Mouse (Mus musculus) gastrocnemius, postnatal 36 days (tissue): ENCODE measurements around the gene Mael. TPM values are rescaled to one million over a fixed set of nuclear protein-coding genes. Genes with fewer than 3 reads are reported as not detected.

ENCODE experiments used
- DNase-seq, 2 experiments: peaks; one replicate each; pipeline ENCODE4 v3.0.0; 2022
- intact Hi-C: fragments of 180-260 bp; cut with DNase I; formaldehyde crosslinking; loops from one replicate; pipeline ENCODE4 v1.15.1; 2025
- total RNA-seq, 2 experiments: library from RNA; stranded (reverse); gene quantifications; 2 replicates each; pipeline ENCODE4 v1.2.3; 2021

Mael gene
- total RNA-seq, 2 experiments from 2014 or later = not detected

DNA sequence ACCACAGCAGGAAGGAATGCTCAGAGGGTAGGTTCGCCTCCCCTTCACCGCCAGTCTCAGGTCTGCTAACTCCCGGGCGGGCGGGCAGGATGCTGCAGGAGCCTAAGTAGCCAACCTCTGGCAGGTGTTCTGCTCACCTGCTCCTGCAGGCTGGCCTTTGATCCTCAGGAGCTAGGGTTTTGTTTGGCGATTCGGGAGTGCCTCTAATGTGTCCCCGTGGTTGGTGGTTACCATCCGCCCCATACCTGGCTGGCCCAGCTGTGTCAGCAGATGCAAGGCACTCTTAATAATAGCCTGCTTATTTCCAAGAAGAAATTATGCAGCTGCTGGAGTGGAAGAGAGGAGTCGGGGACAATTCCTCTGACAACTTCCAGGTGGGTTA is 83.4 kb downstream of the Mael start:
- intact Hi-C loops = loop anchor here (2.0 to 10.0 kb wide), 5 partner anchors 52 to 372 kb away; no protein-coding TSS in a partner anchor
- no peak for DNase-seq

DNA sequence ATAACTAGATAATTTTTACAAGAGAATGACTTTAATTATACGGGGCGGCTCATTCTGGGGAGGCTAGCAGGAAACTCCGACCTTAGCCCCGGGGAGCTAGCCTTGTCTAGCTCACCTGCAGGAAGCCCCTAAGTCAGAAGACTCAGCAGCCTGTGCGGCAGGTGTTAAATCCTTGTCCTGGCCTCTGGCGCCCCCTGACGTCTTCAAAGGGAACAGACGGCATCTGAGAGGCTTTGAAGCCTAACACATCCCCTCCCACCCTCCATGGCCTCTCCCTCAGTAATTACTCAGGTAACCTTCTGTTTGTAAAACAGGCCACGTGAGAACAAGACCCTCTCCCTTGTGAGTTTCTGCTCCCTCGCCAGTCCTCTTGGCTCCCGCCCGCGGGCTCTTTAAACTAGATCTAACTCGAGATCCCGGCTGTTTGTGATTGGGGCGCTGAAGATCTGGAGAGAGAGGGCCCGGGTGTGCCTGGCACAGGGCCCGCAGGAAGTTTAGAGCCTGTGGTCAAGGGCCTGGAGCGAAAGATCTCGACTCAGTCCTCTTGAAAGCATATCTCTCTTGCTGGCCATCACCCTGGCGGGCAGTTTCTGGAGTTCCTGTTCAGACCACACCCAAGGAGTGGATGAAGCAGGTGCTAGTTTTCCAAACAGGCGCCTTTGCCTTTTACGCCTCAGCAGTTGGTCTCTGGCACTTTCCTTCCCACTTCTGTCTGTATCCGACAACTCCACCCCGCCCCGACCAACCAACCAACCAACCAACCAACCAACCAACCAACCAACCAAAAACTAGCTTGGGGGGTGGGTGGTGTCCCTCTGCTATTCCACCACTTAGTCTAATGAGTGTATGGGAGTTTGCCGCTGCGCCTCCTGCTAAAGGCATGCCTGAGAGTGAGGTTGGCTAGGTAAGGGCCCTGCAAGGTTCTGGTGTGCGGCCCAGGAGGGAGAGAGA is 84.1 kb downstream of the Mael start:
- DNase-seq = peak; percentile 52 to 59
- intact Hi-C loops = loop anchor here (2.0 to 10.0 kb wide), 5 partner anchors 52 to 372 kb away; no protein-coding TSS in a partner anchor

DNA sequence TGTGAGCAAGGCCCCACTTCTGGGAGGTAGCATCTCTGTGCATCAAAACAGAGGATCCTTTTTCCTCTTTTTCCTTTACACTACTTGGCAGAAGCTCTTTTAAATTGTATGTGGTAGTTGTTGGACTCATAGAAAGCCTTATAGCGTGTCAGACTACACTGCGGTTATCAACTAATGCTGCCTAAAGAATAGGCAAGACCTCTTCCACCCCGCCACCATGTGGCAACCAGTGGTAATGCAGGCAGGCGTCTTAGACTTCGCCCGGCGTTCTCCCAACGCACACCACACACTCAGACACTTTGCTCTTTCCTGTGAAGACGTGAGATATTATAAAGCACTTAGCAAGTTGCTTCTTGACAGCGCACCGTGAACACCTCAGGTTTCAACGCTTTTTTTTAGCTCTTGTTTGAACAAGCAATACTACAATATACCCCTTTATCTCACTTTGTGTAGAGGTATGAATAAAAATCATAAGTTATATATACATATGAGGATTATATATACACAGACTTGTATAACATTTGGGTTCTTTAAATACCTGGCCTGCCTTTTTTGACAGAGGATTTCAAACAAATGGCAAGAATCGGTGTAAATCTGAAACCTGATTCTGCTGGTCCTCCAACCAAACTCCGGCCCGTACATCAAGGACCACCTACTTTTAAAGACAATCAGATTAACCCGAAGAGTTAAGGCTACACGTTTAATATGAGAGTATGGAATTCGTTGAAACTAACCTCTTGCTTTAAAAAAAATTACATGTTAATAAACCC is 85.0 kb downstream of the Mael start:
- intact Hi-C loops = loop anchor here (1.0 to 10.0 kb wide), 5 partner anchors 51 to 371 kb away; no protein-coding TSS in a partner anchor
- peak; percentile 79 to 81 for DNase-seq

DNA sequence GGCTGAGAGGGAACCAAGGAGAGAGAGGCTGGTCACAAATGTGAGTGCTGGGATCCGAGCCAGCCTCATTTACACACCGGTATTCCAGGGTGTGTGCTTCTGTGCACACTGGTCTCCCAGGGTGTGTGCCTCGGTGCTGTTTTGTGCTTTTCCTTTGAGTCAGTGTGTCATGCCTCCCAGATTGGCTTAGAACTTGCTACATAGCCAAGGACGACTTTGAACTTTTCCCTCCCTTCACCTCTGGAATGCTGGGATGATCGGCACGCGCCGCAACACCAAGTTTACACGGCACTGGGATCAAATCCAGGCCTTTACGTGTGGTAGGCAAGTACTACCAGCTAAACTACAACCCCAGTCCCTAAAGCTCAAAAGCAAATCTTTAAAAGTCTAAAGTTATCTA is 86.5 kb downstream of the Mael start:
- DNase-seq = no peak
- intact Hi-C loops = loop anchor here (10.0 kb wide), 1 partner anchor 177 kb away; no protein-coding TSS in a partner anchor

DNA sequence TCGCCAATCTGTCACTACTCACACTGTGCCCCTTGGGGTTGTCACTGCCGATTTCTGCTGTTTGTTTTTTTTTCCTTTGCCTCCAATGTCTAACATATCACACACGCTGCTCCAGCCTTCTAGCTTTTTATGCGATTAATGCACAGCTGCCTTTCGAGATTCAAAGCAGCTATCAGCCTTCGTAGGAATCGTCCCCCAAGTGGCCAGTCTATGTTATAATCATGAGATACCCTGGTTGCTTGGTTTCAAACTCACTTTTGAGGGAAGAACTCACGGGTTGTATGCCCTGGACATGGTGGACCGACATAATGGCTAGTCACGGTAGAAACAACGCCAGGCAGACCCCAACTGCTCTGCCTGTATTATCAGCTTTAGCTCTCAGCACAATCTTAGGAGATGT is 87.2 kb downstream of the Mael start:
- no peak for DNase-seq
- intact Hi-C loops = loop anchor here (10.0 kb wide), 1 partner anchor 177 kb away; no protein-coding TSS in a partner anchor

Other genes starting within 250 kb of the Mael start
- gene Pou2f1, start 236.1 kb downstream of the Mael start, total RNA-seq = 1 to 10 TPM; 6.4 to 7.9 TPM
- gene Dusp27, start 110.8 kb downstream of the Mael start, total RNA-seq = 10 to 100 TPM; 70.6 to 92.3 TPM
- not detected for gene Gpa33, start 108.5 kb downstream of the Mael start, total RNA-seq
- gene Ildr2, start 15.4 kb upstream of the Mael start, total RNA-seq = 1 to 10 TPM; 1.2 to 1.6 TPM
- gene Tada1, start 140.3 kb upstream of the Mael start, total RNA-seq = 1 to 10 TPM; 5.1 to 5.2 TPM
- gene Pogk, start 171.1 kb upstream of the Mael start, total RNA-seq = 1 to 10 TPM; 7.3 to 9.0 TPM